Mouse (Mus musculus): ENCODE measurements around the gene Itfg2.
"Not testable (repeated sequence)": the region's sequence is repeated elsewhere in the genome, so short reads cannot be mapped to it uniquely, and the experiment has no call there.

The Itfg2 gene

GRCm38 (mm10) chr6:128381254-128381653, 43.5 kb downstream of the Itfg2 start:
- no peak for DNase-seq (ENCODE audit: low spot score)

GRCm38 (mm10) chr6:128380594-128381167, 44.0 kb downstream of the Itfg2 start:
- DNase-seq (ENCODE audit: low spot score): not testable (repeated sequence)

GRCm38 (mm10) chr6:128379636-128380035, 45.1 kb downstream of the Itfg2 start:
- DNase-seq (ENCODE audit: low spot score): no peak

- DNase-seq (ENCODE audit: low spot score): no peak
Observed at GRCm38 (mm10) chr6:128376371-128377085, 48.2 kb downstream of the Itfg2 start.

DNA sequence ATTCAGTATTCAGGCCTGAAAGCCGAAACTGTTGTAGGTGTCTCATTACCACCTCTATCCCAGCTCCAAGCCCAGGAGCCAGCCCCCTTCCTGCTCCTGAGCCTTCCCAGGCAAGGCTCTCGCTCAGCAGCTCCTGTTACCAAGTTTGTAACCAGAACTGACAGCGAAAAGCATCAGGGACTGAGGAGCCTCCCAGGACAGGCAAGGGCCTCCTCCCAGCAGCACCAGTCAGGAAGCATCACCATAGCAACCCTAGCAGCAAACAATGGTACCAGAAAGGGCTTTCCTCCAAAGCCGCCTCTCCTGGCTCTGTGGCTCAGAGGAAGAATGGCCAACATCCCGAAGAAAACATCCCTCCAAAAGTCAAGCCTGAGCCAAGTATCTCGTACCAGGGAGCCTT, 49.5 kb downstream of the Itfg2 start, which contains the start of the genes Tex52 and Gm44596:
TSS of gene Tex52 (plus strand) at position 265 of the 400 bp plus-strand sequence.
TSS of gene Gm44596 (plus strand) at position 312 of the 400 bp plus-strand sequence.
- DNase-seq (ENCODE audit: low spot score): no peak

- no peak for DNase-seq (ENCODE audit: low spot score)
Observed at GRCm38 (mm10) chr6:128370040-128370439, 54.7 kb downstream of the Itfg2 start.

- DNase-seq (ENCODE audit: low spot score): no peak
Observed at GRCm38 (mm10) chr6:128366466-128366865, 58.3 kb downstream of the Itfg2 start.

- no peak for DNase-seq (ENCODE audit: low spot score)
Observed at GRCm38 (mm10) chr6:128364721-128365120, 60.0 kb downstream of the Itfg2 start.

GRCm38 (mm10) chr6:128363007-128363825, 61.5 kb downstream of the Itfg2 start:
- DNase-seq (ENCODE audit: low spot score): no peak

- peak; percentile 50 for DNase-seq (ENCODE audit: low spot score)
Observed at GRCm38 (mm10) chr6:128362381-128363006, 62.2 kb downstream of the Itfg2 start, which contains the start of the genes Rhno1 and Foxm1. TSS of gene Rhno1 (minus strand) at chr6:128362911. TSS of gene Foxm1 (plus strand) at chr6:128362967.

GRCm38 (mm10) chr6:128361901-128362300, 62.8 kb downstream of the Itfg2 start:
- no peak for DNase-seq (ENCODE audit: low spot score)

Measured in urinary bladder, postnatal 10 days (tissue).